Mouse (Mus musculus) layer of hippocampus, adult 11-12 months (tissue): ENCODE results near the gene Nav1.

Experiments used
- DNase-seq: peaks from one replicate; pipeline ENCODE4 v3.0.0; 2022; ENCODE audit warnings: low spot score

The Nav1 gene

DNA sequence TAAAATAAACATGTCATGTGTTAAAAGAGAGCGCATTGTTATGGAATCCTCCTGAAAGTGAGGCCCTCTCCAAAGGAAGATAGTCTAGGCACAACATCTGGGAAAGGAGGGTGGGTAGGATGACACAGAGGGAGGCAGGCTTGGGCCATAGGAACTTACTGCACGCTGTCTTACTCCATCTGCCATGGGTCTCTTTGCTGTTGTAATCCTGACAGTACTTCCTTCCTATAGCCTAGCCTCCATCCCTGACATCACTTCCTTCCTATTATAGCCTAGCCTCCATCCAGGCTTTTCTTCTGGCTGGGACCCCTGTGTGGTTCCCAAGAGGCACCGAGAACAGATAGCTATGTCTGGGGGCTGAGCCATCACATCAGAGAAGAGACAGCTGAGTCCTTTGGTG, 10.2 kb upstream of the Nav1 start:
- DNase-seq: no peak

DNA sequence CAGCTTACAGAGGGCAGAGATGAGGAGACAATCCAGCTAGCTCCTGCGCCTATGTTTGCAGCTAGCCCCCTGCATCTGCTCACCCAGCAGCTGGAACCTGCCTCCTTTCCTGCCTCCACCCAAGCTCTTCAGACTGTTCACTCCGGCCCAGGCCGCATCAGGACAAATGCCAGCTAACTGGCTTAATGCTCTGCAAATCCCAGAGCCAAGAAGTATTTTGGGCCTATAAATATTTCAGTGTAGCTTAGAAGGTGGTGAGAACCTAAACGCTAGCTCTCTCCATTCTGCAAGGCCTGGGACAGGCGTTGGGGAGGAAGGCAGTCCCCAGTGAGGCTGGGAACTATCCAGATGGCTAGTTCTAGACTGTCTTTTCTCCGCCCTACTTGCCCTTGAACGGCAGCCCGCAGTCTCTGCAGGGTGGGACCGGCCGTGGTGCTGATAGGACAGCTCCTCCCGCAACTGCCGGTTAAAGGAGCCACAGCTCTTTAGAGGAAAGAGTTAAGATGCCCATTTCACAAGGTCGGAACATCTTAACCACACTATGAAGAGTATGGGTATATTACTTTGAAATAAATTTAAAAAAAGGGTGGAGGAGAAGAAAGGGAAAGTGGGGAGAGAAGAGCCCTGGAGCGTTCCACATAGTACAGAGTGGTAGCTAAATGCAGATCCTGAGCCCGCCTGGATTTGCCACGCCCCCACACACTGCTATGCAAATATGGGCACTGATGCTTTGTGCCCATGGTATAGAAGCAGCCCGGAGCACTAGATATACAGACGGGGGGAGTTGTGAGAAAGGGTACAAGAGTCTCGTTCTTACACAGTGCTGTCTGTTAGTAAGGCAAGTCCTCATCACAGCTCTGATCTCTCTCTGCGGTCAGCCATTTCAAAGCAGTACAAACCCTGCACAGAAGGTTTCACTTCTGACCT, 8.9 kb upstream of the Nav1 start:
- DNase-seq: peak; percentile 43

DNA sequence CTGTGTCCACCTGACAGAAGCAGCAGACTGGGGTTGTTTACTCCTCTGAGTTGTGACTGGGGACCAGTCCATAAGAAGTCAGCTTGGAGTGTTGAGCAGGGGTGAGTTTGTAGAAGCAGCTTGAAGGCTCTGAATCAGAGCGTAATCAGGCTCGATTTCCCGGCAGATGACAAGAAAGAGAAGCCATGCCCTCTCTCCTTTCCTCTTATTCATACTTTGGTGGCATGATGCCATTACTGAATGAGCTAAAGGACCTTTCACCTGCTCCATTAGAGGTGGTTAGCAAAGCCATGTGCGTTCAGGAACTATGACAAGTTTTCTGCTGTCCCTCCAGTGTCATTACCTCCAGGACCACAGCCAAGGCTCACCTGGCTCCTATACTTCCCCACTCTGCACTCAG, 2.5 kb upstream of the Nav1 start:
- DNase-seq: no peak

DNA sequence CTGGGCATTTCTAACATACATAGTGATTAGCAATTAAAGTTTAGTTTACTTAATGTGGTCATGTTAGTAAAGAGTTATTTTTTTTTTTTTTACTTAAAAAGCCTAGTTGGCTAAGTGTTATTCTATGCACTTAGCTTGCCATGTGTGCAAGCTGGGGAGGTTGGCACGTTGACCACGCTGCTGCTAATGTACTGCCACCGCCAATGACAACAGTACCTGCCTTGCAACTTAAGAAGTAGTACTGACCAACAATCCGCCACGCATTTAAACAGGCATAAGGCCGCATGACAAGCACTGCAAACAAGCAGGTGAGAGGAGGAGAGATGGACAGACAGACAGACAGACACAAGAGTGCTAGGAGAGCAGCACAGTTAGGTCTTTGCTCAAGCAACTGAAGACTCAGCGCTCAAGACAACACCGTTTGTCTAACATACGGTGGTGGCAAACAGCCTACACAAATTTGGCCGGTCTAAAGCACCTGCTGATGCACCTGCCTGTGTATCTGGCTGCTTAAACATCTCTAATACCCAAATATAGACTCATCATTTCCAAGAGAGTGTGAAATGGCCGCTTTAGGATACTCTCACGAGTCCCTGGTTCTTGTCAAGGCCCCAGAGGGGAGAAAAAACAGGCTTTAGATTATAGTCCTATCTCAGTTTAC, 610 bp downstream of the Nav1 start:
- DNase-seq: no peak

DNA sequence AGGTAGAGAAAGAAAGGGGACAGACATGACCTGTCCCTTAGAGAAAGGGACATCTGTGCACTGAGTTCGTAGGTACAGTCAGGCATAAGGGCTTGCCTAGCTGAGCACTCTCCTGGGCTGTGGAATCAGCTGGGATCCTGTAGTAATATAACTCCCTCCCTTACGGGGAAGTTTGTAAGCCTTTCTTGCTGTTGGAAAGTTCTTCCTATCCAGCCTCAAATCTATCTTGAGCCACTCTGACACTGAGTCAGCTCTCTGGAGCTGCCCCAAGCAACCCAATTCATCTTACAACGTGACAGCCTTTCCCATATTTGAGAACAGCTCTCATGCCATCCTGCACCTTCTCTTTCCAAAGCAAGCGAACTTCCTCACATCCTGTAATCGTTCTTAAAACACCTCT, 1.6 kb downstream of the Nav1 start:
- no peak for DNase-seq

DNA sequence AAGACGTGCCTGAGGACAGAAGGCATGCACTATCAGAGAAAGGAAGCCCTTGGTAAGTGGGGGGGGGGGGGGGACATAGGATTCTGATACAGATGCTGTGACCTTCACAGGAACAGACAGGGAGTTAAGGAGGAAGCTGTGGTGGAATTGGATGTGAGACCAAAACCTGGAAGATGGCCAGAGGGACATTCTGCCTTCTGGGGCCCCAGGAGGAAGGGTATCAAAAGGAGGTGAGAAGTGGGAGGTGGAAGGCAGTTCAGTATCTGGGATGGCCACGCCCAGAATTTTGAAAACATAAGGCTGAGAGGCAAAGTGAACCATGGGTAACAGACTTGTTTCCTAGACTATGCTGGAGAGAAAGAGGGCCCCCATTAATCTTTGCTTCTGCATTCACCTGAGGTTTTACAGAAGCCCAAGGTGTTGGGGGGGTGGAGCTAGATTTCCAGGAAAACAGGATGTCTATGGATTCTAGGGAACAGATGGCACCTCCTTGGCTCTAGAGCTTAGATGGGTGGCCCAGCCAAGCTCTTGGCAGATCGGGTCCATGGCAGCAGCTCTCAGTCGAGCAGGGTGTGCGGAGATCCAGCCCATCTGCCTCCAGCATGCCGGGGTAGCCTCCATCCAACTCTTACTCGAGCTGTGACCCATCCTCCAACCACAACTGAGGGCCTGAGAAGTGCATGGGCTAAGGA, 2.6 kb downstream of the Nav1 start:
- DNase-seq: peak; percentile 64

DNA sequence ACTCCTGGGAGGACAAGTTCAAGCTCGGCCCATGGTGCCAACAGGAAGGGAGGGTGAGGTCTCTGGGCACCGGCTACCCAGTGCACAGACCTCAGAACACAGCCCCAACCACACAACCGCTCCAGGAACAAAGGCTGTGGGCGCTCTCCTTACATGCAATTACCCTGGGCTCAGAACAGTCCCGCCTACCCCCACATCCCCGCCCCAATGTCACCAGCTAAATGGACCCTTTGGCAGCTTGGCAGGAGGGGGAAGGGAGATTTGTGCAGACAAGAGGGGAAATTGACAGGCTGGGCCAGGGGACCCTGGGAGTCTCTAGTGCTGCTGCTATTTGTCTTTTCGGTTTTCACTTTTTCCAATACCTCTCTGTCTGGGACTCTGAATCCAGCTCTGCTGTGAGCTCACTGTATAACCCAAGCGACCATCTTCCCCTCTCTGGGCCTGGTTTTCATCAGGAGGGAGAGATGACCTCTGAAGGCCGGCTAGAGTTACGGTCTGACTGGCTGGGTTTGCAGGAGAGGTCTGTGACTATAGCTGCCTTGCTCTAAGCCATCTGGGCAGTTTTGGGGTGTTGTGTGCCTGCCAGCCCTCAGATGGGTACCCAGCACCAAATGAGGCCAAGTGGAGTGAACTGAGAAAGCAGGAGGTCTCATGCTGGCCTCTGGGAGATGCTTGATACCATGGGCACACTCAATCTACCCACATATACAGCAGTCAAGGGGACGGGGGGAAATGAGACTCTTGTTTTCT, 3.8 kb downstream of the Nav1 start:
- DNase-seq: no peak

DNA sequence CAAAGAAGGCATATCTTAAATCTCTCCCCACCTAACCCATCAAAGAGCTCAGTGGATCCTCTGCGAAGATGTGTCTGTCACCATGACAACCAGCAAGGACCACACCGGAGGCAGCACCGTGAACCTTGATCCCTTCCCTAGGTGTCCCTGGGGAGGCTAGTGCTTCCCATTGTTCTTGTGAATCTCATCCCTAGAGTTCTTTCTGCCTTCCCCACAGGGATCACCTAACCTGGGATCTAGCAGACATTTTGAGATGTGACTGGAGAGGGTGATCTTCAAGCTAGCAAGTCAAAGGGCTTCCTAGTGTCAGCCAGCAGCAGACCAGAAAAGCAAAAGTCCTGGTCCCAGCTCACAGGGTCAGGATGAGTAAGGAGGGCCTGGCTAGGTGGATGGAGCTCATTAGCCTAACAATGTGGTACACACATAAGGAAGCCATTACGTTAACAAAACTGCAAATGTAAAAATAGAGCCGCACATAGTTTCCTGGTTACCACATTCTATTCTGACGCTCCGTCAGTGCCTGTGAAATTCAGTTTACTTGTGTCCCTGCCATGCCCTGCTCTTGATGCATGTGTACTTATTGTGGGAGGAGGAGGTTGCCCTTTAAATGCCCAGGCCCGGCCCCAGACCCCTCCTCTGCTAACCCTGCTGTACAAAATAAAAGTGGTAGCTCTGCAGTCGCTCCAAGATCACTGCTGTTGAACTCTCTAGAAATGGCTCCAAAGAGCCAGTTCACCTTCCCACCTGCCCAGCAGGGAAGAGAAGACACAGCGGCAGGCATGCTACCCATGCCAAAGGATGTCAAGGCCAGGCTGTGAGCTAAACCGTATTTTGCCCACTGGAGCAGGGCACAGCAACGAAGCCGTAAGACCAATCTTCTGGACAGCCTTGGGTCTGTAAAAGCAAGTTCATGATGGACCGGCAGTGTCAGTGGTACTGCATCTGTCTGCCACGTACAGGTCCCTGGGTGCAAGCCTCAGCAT, 6.8 kb downstream of the Nav1 start:
- no peak for DNase-seq

DNA sequence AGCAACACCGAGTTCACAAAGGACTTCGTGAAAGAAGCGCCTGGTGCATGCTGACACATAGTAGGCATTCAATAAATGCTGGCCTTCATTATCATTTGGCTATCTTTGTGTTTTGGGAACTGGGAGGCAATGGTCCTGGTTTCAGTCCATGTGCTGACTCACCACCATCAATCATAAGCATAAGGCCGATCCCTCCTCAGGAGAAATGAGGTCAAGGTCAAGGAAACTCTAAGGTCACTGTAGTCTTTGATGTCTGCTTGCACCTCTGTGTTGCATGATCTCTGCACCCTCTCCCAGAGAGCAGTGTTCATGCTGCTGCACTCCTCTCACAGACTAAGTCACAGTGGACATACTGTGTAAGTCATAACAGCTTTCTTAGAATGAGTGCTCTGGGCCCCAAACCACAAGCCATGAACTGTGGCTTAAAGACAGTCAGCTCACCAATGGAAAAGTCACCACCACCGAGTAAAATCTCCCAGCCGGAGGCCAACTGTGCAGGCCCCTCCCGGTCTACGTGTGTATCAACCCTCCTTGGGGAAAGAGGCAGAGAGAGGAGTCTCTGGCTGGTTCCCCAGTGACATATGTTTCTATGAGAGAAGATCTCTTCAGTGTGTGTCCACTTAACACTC, 8.7 kb downstream of the Nav1 start:
- no peak for DNase-seq

DNA sequence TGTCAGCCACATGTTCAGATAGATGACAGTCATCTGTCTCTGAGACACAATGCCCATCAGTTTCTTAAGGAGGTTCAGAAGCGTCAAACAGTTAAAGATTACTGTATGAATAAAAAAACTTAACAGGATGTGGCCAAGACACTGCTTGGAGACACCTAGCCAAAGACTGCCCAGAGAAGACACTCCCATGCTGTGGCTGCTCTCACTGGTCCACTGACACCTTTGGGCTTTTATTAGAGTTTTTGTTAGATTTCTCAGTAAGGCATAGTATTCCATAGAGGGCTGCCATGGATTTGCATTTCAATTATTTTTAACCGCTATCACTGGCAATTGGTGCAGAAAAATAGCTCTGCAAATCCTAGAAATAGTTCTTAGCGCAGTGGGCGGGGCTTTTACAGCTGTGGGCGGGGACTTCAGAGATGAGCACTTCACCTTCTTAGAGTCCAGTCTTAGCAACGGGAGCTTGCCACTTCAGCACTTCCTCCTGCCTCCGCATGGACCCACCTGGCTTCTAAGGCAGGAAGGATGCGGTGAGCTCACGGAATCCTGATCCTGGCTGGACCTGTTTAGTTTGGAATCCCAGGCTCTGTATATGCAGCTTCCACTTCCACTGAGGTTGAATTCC, 12.7 kb downstream of the Nav1 start:
- no peak for DNase-seq

DNA sequence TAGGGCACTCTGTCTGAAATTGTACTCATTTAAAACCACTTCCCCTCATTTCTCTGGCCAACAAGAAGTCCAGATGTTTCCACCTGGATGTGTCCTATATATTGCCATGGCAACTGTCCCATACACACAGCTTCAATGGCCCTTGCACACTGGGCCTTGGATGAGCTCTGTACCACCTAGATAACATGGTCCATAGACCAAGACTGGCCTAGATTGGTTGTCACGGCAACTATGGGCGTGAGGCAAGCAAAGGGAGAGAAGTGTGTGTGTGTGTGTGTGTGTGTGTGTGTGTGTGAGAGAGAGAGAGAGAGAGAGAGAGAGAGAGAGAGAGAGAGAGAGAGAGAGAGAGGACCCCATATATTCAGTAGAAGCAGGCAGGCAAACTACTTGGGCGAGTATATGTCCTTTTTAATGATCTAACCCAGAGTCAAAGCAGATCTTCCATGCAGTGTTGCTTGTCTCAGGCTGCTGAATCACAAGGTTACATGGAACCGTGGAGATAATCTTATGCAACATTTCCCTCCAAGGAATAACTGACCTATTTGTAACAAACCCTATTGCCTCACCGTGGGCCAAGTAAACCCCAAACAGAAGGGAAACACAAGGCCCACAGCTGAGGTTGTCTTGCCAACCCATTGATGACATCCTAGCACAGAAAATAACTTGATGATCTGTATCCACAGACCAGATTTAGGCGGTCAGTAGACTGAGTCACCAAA, 13.4 kb downstream of the Nav1 start:
- DNase-seq: no peak

DNA sequence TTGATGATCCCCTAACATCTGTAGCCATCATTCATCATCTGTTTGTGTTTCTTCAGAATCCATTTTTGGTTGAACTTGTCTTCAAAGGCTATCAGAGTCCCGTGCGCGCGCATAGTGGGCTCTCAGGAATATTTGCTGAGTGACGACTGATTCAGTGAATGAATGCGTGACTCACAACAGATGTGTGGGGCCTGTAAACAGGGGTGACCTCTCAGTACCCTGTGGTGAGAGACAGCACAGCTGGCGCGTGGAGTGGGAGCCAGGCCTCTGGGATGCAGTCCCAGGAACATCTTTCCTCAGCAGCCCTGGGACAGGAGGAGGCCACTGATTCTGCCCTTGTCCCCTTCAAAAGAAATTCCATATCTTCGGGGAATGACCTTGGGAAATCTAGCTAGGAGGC, 16.3 kb downstream of the Nav1 start:
- DNase-seq: no peak

DNA sequence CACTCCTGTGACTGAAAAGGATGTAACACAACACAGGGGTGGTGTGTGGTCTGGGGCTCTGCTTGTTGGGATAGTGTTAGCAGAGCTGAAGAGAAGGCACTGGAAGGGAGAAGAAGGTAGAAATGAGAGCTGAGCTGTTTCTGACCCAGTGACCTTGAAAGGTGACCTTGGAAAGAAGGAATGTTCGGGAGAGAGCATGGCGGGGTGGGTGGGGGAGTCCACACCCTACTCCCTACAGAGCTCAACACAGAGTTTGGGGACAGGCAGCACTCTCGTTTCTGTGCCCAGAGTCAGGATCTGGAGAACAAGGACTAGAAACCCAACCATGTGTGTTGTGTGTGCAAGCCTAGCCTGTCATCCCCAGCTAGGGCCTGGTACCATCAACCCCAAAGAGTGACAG, 18.1 kb downstream of the Nav1 start:
- DNase-seq: no peak

DNA sequence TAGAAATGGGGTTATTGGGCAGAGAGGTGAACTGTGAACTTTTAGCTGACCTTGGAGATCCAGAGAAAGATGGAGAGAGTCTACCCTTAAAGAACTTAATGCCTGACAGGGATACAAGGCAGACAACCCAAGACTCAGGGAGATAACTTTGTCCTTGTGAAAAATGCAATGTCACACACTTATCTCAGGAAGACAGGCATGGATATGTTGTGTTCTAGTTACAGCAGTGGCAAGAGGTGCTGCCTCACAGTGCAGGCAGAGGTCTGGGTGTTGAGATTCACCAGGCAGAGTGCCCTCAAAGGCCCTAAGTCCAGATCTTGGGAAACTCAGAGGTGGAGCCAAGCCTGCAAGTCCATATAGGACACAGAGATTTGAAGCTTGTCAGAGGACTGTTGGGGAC, 20.2 kb downstream of the Nav1 start:
- DNase-seq: no peak

DNA sequence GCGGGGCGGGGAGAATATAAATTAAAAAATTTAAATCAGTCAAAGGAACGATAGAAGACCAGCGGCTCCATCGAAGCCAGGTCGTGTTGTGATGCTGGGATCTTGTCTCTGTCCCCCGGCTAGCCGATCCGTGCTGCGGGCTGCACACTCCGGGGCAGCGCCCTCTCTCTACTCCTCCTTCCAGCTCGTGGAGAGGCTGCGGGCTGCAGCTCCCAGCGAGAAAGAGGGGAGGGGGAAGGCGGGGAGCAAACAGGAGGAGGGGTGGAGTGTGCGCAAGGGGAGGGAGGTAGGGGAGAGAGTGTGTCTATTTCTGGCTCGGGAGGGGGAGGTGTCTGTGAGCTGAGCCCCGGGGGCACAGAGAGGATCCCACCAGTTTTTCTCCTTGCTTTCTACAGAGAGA, 21.5 kb downstream of the Nav1 start:
- peak; percentile 63 for DNase-seq

DNA sequence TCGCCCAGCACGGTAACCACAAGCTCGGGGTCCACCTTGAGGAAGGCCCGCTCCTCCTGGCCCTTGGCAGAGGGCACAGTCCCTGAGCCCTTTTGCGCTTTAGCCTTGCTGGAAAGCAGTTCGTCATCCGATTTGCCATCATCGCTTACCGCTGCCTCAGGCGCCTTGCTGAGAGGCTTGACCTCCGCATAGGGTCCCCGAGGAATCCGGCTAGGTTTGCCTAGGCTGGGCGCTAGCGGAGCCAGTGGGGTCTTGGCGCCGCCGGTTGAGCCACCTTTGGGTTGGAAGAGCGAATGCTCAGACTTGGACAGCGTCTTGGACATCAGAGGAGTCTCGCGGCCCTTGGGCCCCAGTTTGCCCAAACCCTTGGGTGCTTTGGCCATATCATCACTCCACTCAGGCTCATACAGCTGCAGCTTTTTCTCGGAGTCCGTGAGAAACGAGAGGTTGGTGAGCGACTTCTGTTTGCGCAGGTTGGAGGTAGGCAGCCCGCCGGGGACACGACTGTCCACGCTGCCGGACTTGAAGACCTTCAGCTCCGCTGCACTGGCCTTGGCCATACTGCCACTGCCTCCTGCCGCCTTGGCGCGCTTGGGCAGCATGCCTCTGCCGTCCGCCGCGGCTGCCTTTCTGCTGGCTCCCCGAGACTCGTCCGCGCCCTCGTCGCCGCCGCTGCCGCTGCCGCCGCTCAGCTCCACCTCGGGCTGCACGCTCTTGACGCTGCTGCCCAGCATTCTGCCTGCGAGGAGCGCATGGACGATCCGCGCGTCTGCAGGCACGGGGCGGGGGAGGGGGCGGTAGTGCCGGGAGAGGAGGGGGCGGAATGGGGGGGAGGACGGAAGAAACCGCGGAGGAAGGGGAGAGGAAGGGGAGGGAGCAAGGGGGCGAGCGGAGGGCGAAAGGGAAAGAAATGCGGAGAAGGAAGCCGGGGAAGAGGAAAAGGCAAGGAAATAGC, 22.2 kb downstream of the Nav1 start:
- peak; percentile 66 for DNase-seq

DNA sequence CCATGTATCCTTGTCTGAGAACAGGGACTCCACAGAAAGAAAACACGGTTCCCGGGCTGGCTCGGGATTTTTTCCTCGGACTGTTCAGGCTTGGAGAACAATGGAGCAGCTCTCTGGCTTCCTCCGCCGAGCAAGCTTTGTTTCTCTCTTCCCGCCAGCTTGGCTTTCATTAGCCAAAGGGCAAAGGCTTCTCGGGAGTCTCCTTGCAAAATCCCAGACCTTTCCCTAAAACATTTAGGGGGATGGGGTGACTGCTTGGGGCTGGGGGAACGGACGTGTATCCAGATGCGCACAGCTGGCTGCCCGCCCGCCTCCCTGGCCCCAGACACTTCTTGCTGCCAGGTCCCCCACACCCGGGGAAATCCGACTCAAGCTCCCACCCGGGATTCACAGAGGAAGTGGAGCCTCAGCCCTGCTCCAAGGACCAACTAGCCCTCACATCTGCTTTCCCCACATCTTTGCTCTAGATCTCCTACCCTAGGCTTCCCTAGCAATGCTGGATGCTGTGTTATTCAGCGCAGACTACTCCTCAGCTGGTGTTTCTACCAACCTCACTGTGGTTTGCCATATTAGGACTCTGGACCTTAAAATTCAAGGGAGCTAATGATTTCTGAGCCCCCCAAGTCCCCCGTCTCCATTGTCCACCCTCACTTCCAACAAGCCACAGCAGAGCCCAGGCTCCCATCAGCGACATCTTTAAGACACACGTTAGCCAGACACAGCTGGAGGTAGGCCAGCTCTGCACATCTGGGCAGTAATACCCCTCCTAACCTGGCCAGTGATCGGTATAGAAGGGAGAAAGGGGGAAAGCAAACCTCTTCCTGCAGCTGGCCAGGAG, 23.2 kb downstream of the Nav1 start:
- no peak for DNase-seq
